Mouse (Mus musculus) bone marrow, adult 2 months (tissue): ENCODE data around the gene Rcan1.

Experiments used
- CTCF ChIP-seq: fragments of 200-500 bp; IDR thresholded peaks from 2 replicates; pipeline ENCODE4 v1.5.1; 2011; ENCODE audit warnings: low read length, control low read depth; ENCODE audit not compliant: control insufficient read depth, insufficient read depth
- POLR2A ChIP-seq: fragments of 200-500 bp; IDR thresholded peaks from 2 replicates; pipeline ENCODE4 v1.6.1; 2011; ENCODE audit warnings: low read depth, mild to moderate bottlenecking, control low read depth, low read length, borderline replicate concordance; ENCODE audit not compliant: control insufficient read depth

DNA sequence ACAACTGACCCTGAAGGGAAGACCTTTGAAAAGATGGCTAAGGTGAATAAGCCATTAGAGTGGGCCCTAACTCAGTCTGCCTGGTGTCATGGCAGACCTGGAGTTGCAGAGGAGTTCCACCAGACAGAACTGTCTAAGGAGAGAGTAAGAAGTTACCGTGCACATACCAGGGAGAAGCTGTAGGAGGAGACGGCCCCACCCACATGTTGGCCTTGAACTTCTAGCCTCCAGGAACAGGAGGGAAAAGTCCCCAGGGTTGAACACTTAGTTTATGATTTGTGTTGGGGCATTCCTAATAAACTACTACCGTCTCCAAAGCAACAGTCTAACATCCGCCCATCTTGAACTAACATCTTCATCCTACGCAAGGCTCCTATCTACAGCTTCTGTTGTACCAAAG, 50.0 kb downstream of the Rcan1 start:
- no peak for TF ChIP-seq CTCF
- TF ChIP-seq POLR2A, result no peak
